Mouse (Mus musculus) stomach, postnatal 0 days (tissue): ENCODE measurements around the gene C530008M17Rik.

ENCODE experiments used
- CTCF ChIP-seq: IDR thresholded peaks from 2 replicates; pipeline ENCODE4 v1.5.1; 2016; ENCODE audit warnings: antibody characterized with exemption, low read depth, mild to moderate bottlenecking, moderate library complexity
- EP300 ChIP-seq: optimal IDR thresholded peaks from 2 replicates; pipeline ENCODE3; 2016; ENCODE audit warnings: antibody characterized with exemption

DNA sequence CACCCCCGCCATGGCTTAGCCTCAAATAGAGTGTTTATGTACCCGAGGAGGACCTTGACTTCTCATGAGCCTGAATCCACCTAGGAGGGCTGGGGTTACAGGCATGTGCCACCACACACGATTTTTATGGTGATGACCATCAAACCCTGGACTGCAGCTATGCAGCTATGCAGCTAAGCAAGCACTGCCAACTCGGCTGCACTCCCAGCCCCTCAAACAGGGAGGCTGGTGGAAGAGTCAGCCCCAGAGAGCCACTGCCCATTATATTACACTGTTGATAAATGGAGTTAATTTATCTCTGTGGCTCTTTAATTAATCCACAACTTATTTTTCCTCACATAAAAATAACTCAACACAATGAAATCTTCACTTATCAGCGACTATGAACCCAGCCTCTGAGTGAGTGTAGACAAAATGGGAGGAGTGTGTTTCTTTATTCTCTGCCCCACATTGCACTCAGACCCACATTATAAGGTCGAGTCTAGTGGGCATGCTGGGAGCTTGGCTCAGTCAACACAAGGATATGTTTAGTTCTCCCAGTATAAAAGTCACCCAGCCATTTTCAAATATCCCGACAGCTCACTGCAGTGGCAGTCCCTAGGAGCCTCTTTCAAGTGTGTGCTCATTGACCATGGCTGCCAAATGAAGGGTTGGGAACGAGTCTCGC, 117.3 kb downstream of the C530008M17Rik start:
- TF ChIP-seq CTCF, result no peak
- no peak for TF ChIP-seq EP300
